In genomic region chr5:84811460-84811859, GRCm38 (mm10) we compare ENCODE assay signal across 11 mouse cellular contexts.
DNase-seq lines count a peak whose midpoint lies in the region; ATAC-seq and TF ChIP-seq lines count a peak whose summit lies in the region.
"Had no signal": no experiment of that assay in that cellular context is flagged by ENCODE, and none has a peak within 500 bp of the region (broad histone marks: within the 10 kb centered on the region; RNA-seq: fewer than 3 reads in every experiment).

No protein-coding gene starts in this region.

- peak; percentile 68 for DNase-seq in embryo, embryonic 10 days (ENCODE audit: low spot score)
- peak; percentile 56 for DNase-seq in forebrain, embryonic 11.5 days (ENCODE audit: low spot score)
- peak; percentile 11 for DNase-seq in midbrain, postnatal 0 days (ENCODE audit: low spot score)
- DNase-seq in cerebellum, postnatal 10 days = no peak
- DNase-seq in left cerebral cortex, postnatal 10 days (ENCODE audit: extremely low spot score in 1 of 2, low spot score in 2 of 2) = no peak
- no peak for DNase-seq in ovary, adult 18-20 months (ENCODE audit: low spot score)
- no peak for DNase-seq in cerebellum, adult 9-11 months
- DNase-seq: kidney, adult 18-20 months had no signal

- no peaks in the 10 kb centered on the region for H3K4me1 ChIP-seq in forebrain, embryonic 11.5 days (replicated peaks; ENCODE audit: control insufficient read depth, insufficient read depth, low read length)
- H3K4me1 ChIP-seq in hindbrain, embryonic 15.5 days (replicated peaks) = no peaks in the 10 kb centered on the region
- no peaks in the 10 kb centered on the region for H3K4me1 ChIP-seq in midbrain, postnatal 0 days (ENCODE audit: insufficient read depth, low read length)
- H3K4me1 ChIP-seq: liver, embryonic 12.5 days had no signal

- no peaks in the 10 kb centered on the region for H3K36me3 ChIP-seq in forebrain, embryonic 11.5 days (ENCODE audit: control insufficient read depth, insufficient read depth, low read length)
- no peaks in the 10 kb centered on the region for H3K36me3 ChIP-seq in hindbrain, embryonic 15.5 days
- no peaks in the 10 kb centered on the region for H3K36me3 ChIP-seq in midbrain, postnatal 0 days (ENCODE audit: insufficient read depth, low read length)
- H3K36me3 ChIP-seq: liver, embryonic 12.5 days had no signal

- WGBS in forebrain, embryonic 11.5 days = 11% methylated on average over 2 of the region's 2 CpGs
- 12% methylated on average over 2 of the region's 2 CpGs for WGBS in hindbrain, embryonic 15.5 days
- 23% methylated on average over 2 of the region's 2 CpGs for WGBS in midbrain, postnatal 0 days

- no peaks in the 10 kb centered on the region for H3K9me3 ChIP-seq in forebrain, embryonic 11.5 days (ENCODE audit: control insufficient read depth, low read length)
- no peaks in the 10 kb centered on the region for H3K9me3 ChIP-seq in hindbrain, embryonic 15.5 days
- H3K9me3 ChIP-seq in midbrain, postnatal 0 days (ENCODE audit: low read length) = no peaks in the 10 kb centered on the region
- H3K9me3 ChIP-seq: liver, embryonic 12.5 days had no signal

- H3K27ac ChIP-seq in forebrain, embryonic 11.5 days (ENCODE audit: low read depth, low read length) = no peak overlapping the region
- H3K27ac ChIP-seq in hindbrain, embryonic 15.5 days (replicated peaks) = no peak overlapping the region
- no peak overlapping the region for H3K27ac ChIP-seq in midbrain, postnatal 0 days (ENCODE audit: low read depth, low read length)
- H3K27ac ChIP-seq: liver, embryonic 12.5 days had no signal

- no peaks in the 10 kb centered on the region for H3K27me3 ChIP-seq in forebrain, embryonic 11.5 days (ENCODE audit: control insufficient read depth, insufficient read depth, low read length)
- no peaks in the 10 kb centered on the region for H3K27me3 ChIP-seq in hindbrain, embryonic 15.5 days
- no peaks in the 10 kb centered on the region for H3K27me3 ChIP-seq in midbrain, postnatal 0 days (ENCODE audit: insufficient read depth, low read length)
- H3K27me3 ChIP-seq: liver, embryonic 12.5 days had no signal

- intact Hi-C loops in left cerebral cortex, postnatal 10 days (cut with DNase I) = no loop called here

- no peak overlapping the region for H3K9ac ChIP-seq in forebrain, embryonic 11.5 days (ENCODE audit: low read length)
- H3K9ac ChIP-seq in hindbrain, embryonic 15.5 days = no peak overlapping the region
- H3K9ac ChIP-seq in midbrain, postnatal 0 days (replicated peaks; ENCODE audit: low read length, poor library complexity, severe bottlenecking) = no peak overlapping the region
- H3K9ac ChIP-seq: liver, embryonic 12.5 days had no signal

- H3K4me2 ChIP-seq in forebrain, embryonic 11.5 days (ENCODE audit: low read depth, low read length, severe bottlenecking) = no peak overlapping the region
- no peak overlapping the region for H3K4me2 ChIP-seq in hindbrain, embryonic 15.5 days
- H3K4me2 ChIP-seq in midbrain, postnatal 0 days (ENCODE audit: low read depth, low read length, poor library complexity, severe bottlenecking) = no peak overlapping the region
- H3K4me2 ChIP-seq: liver, embryonic 12.5 days had no signal

- TF ChIP-seq CTCF in midbrain, postnatal 0 days (IDR thresholded peaks at IDR 0.05) = no peak

- peak; percentile 95 for ATAC-seq in forebrain, embryonic 11.5 days (replicated peaks; ENCODE audit: low FRiP score)
- ATAC-seq in hindbrain, embryonic 15.5 days (ENCODE audit: low FRiP score, low read depth) = peak; percentile 68; the same call in 1 of the 2 replicates
- ATAC-seq in midbrain, postnatal 0 days (ENCODE audit: low FRiP score) = no peak
- ATAC-seq: CD4-positive, CD25-positive, alpha-beta regulatory T cell, adult 4 months; liver, embryonic 12.5 days had no signal

- H3K4me3 ChIP-seq in forebrain, embryonic 11.5 days (ENCODE audit: low read depth, low read length) = no peak overlapping the region
- H3K4me3 ChIP-seq in hindbrain, embryonic 15.5 days = no peak overlapping the region
- no peak overlapping the region for H3K4me3 ChIP-seq in midbrain, postnatal 0 days (ENCODE audit: low read depth, low read length)
- H3K4me3 ChIP-seq: liver, embryonic 12.5 days had no signal

Comparison
In these comparisons a context has a peak if more than half of its experiments do, and no peak if none do; other contexts are left out.
1. DNase-seq: peak in embryo, embryonic 10 days (single experiment), forebrain, embryonic 11.5 days (single experiment) and midbrain, postnatal 0 days (single experiment); none in cerebellum, postnatal 10 days (0 of 2), left cerebral cortex, postnatal 10 days (0 of 2), ovary, adult 18-20 months (single experiment) and cerebellum, adult 9-11 months (single experiment).